Mouse (Mus musculus) Muller cell, postnatal 12 days (primary cell): ENCODE data around the gene Tmco4.

Source experiments
- DNase-seq: peaks from one replicate; pipeline ENCODE4 v3.0.0-alpha.2; 2015; ENCODE audit errors: inconsistent ontology term

Tmco4 gene

DNA sequence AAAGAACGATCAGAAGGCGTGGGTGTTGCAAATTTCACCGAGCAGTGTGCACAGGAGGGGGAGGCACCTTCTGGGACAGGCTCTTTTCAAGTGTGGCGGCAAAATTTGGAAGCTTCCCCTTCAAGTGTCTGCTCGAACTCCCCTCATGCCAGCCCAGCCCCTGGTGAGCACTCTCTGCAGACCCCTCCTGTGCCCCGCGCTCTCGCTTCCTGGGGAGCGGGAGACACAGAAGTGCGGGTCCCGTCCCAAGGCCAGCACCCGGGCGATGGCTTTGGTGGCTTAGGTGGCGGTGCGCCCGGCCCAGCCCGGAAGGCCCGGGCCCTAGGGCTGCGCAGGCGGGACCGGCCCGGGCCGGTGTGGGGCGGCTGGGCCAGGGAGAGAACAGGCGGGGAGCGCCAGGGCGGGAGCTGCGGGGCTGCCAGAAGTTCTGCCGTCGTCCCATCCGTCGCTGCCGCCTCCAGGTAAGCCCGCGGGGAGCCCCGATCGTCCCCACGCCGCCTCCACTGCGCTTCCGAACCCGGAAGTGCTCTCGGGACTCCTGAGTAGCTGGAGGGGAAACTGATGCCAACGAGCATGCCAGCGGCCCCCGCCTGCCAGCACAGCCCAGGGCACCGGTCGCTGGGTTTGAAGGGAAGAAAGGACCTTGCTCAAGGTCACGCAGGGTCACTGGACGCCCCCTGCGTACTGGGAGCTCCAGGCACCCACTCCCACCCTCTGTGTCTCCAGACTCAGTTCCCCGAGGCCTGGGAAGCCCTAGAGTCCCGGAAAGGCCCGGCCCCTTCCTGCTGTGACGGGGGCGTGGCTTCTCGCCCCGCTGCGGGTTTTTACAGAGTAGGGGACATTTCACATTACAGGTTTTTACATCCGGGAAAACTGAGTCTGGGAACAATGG lies at the start of gene Tmco4:
Tmco4 (plus strand) TSS at position 62 of the 892 bp plus-strand sequence.
- peak; percentile 85 for DNase-seq

DNA sequence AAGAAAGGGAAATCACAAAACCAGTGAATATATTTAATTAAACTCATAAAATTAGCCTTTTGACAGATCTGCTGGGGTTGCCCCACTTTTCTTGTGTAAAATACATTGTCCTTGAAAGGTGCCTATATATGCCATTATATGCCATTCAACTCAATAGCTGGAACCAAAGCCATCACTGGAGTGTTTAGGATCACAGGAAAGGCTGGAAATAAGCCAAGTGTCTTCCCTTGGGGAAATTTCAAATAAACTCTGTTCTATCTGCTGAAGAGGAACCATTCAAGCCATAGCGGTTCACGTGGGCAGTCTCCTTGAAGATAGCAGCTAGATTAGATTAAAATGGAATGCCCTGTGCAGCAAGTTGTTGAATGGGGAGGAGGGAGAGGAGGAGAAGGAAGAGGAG lies 47.1 kb upstream of the Tmco4 start:
- no peak for DNase-seq

DNA sequence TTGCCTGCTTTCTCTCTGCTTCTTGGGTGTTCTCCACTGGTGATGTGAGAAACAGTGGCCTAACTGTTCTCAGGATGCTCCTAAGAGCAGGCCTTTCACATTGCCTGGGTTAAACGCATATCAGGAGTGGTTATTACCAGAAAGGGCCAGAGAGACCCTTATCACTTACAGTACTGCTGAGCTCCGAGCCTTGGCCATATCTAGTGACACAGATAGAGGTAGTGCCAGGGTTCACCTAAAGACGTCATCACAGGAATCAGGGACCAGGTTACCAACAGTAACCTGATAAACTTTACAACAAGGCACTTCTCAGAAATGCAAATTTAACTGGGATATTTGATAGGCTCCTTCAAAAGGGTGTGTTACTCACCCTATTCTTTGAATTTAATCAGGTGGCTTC lies 38.8 kb upstream of the Tmco4 start:
- no peak for DNase-seq

DNA sequence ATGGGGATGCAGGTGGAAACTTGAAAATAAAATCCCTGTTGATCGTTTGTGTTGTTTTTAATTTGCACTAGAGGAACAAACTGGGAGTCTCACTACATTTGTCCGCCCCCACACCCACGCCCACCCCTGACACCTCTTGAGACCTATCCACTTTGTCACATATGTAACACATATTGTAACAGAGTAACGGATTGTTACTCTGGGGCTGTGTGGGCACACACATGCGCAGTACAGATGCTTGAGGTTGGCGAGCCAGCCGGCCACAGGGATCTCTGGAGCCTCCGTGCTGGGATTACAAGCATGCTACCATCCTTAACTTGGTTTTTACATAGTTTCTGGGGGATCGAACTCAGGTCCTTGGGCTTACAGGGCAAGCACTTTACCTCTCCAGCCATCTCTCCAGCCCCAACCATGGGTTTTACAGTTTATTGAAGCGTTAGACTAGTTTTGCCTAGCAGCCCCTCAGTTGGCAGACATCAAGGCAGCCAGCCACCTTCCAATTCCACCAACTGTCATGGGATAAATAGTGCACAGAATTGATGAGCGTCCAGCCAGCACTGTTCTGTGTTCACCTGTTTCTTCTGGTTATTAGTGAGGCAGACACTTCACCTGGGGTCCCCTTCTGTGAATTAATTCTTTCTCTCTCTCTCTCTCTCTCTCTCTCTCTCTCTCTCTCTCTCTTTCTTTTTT lies 38.1 kb upstream of the Tmco4 start:
- DNase-seq = no peak

DNA sequence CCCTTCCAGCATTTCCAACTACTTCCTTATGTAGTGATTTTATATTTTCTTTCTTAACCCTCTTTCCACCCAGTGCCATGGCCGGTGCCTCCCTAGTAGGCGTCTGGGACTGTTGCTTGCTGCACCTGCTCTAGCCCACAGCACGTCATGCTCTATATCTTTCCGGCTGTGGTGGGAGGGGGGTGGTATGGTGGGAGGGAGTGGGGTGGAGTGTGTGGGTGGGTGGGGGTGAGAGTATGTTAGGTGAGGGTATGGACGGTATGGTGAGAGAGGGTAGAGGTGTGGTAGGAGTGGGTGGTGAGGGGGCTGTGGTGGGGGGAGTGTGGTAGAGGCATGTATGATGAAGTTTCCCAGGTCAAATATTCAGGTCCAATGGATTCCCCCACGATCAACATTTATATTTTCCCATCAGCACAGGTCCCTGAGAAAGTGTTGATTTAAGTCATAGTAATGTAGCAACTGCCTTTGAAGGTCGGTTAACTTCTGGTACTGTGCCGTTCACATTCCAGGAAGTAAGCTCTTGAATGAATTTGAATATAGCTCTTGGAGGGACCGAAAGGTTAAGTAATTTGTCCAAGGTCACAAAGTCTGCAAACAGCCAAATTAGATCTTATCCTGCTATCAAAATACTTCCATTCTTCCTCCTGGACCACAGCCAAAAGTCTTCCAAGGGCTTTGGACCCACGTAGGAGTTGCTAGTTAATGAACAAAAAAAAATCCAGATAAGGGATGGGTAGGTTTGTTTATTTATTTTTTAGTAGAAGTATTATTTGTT lies 34.0 kb upstream of the Tmco4 start:
- DNase-seq = no peak

DNA sequence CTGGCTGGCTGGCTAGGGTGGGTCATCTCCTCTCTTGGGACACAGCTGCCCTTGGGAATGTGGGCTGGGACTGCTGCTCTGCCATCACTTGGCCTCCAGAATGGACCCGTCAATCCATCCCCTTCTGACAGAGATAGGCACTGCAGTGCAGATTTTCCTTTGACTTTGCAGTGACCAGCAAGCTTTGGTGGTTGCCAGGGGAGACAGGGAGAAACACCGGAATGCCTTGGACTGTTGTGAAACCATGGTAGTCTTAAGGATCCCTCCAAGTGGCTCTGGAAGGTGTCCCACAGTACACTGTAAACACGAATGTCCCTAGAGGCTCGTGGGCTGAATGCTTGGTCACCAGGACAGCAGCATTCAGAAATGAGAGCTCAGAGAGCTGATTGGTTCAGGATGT lies 33.2 kb upstream of the Tmco4 start:
- DNase-seq = no peak

DNA sequence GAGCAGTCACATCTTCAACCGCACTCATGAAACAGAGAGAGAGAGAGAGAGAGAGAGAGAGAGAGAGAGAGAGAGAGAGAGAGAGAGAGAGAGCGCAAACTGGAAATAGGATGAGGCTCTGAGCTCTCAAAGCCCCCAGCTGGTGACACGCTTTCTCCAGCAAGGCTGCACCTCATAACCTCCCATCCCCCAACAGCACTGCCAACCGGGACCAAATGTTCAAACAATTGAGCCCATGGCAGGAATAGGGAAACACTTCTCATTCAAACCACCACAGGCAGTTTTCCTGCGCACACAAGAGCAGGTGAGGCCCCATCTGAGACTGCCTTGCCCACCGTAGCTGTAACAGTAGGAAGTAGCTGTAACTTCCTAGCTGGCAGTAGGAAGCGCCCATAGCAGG lies 31.3 kb upstream of the Tmco4 start:
- DNase-seq = no peak

DNA sequence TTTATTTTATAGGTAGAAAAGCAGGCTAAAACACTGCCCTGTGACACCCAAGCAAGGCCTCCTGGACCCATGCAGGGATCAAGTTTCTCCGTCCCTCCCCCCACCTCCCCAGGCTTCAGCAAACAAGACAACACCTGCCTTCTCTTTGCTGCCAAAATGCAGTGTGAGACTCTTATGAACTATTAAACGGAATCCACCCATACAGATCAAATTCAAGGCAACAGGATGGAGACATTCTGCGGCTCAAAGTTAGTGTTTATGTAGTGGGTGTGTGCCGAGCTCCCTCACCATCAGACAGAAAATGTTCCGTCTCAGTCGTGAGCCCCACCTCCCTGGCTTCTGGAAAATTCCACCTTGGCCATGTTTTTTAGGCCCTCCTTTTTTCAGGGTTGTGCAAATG lies 30.7 kb upstream of the Tmco4 start:
- no peak for DNase-seq

DNA sequence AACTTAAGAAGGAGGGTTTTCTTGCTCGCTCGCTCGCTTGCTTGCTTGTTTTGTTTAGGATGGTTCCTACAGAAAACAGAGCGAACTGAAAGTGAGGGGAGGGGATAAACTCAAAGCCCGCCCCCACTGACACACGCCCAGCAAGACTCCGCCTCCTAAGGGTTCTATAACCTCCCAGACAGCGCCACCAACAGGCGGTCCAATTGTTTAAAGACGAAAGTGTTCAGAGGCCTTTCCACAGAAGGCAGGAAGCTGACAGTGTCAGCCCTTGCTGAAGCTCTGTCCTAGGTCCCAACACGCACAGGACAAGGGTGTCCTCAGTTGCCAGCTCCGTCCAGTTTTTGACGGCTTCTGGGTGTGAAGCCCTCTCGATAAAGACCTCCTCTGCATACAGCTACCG lies 29.0 kb upstream of the Tmco4 start:
- DNase-seq = peak; percentile 57

DNA sequence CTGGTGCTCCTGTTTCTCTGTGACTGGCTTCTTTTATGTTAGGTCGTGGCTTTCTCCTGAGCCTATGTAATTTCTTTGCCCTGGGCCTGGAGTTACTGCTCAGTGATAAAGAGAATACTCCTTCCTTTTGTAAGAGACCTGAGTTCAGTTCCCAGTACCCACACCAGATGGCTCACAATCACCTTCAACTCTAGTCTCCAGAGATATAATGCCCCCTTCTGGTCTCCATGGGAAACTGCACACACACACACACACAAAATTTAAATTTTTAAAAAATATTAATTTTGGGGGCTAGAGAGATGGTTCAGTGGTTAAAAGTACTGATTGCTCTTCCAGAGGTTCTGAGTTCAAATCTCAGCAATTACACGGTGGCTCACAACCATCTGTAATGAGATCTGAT lies 24.4 kb upstream of the Tmco4 start:
- DNase-seq = no peak

DNA sequence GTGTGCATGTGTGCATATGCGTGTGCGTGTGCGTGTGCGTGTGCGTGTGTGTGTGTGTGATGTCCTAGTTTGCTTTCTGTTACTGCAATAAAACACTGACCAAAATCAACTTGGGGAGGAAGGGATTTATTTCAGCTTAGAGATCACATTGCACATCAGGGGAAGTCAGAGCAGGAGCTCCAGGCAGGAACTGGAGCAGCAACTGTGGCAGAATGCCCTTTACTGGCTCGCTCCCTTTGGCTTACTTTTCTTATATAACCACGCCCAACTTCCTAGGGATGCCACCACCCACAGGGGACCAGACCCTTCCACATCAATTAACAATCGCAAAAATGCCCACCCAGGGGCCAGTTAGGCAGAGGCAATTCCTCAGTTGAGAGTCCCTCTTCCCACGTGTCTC lies 14.1 kb upstream of the Tmco4 start:
- DNase-seq = no peak

DNA sequence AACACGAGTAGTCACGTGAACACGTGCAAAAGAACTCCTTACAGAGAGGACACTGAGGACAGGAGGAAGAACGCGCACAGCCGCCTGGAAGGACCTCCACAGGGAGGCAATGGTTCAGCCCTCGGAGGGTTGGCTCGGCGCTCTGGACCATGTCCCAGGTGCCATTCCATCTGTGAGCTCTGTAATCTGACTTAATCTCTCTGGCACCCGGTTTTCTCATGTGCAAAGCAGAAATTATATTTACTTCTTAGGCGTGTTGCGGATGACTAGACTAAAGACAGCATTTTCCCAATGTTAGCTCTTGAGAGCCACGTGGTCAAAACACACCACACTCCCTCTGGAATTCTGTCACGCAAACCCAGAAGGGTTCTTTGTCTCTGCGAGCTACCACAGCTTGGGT lies 13.6 kb upstream of the Tmco4 start:
- no peak for DNase-seq

DNA sequence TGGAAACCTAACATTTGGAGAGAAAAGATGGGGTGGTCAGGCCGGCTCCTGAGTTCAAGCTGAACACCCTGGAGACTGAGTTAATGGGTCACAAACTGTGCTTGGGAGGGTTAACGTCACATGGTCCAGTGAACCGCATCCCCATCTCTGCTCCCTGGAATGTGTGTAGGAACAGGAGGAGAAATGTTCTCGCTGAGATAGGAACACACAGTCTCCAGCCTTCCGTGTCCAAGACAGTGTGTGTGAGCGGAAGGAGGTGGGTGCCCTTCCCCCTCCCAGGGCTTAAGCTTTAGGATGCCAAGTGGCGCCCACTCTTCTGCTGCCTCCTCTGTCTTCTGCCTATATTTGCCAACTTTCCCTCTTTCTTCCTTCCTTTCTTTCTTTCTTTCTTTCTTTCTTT lies 12.8 kb upstream of the Tmco4 start:
- DNase-seq = no peak

DNA sequence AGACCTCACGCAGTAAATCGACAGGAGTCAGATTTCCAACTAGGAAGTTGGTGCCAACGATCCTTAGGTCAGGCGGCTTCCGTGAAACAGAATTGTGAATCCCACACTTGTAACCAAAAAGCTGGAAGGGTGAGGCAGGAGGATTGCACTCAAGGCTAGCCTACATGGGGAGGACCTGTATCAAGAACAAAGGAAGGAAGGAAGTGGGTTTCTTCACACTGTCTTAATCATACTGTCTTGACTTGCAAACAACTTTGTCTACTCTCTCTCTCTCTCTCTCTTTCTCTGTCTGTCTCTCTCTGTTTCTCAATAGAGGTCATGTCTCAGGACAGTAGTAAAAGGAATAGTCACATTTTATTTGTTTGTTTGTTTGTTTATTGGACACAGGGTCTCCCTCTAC lies 10.0 kb upstream of the Tmco4 start:
- DNase-seq = no peak

DNA sequence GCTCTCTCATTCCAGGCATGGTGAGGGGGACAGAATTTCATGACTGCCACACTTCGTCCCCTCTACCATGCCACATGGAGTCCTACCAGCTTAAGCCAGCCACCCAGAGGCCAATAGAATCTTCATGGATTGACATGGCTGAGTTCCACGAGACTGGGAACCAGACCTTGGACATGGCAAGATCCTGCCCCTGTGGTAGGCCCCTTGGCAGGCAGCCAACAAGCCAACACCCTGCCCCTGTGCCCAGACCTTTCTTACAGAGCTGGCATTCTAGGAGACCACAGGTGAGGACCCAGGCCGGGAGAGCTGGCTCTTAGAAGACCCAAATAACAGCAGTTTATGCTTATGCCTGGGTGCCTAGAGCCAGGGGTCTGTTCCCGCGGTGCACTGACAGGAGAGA lies 6.8 kb upstream of the Tmco4 start:
- no peak for DNase-seq

DNA sequence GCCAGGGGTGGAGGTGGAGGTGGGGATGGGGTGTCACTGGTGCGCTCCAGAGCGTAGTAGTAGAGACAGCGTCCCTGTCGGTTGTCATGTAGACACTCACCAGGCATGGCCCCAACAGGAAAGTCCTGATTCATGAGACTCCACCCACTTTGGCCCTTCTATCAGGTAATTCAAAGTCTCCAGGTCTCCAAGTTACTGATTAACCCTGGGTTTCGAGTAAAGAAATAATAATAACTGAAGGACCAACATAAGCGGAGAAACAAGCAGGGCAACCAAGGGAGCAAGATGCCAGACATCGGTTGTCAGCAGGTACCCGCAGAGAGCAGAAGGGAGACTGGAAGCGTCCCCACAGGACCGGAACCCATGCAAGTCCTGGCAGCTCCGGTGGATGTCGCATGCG lies 5.8 kb upstream of the Tmco4 start, which contains the start of gene Rnf186:
Rnf186 (plus strand) TSS at position 247 of the 400 bp plus-strand sequence.
- no peak for DNase-seq

DNA sequence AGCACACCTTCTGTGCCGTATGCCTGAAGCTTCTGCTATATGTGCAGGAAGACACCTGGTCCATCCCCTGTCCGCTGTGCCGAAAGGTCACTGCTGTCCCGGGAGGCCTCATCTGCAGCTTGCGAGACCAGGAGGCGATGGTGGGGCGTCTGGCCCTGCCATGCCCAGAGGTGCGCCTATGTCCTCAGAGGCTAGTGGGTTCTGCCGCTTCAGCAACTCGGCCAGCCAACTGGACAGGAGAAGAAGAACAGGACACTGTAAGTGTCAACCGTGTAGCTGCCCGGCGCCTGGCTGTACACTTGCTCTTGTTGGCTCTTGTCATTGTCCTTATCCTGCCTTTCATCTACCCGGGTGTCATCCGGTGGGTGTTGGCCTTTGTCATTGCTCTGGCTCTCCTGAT lies 5.2 kb upstream of the Tmco4 start:
- no peak for DNase-seq

DNA sequence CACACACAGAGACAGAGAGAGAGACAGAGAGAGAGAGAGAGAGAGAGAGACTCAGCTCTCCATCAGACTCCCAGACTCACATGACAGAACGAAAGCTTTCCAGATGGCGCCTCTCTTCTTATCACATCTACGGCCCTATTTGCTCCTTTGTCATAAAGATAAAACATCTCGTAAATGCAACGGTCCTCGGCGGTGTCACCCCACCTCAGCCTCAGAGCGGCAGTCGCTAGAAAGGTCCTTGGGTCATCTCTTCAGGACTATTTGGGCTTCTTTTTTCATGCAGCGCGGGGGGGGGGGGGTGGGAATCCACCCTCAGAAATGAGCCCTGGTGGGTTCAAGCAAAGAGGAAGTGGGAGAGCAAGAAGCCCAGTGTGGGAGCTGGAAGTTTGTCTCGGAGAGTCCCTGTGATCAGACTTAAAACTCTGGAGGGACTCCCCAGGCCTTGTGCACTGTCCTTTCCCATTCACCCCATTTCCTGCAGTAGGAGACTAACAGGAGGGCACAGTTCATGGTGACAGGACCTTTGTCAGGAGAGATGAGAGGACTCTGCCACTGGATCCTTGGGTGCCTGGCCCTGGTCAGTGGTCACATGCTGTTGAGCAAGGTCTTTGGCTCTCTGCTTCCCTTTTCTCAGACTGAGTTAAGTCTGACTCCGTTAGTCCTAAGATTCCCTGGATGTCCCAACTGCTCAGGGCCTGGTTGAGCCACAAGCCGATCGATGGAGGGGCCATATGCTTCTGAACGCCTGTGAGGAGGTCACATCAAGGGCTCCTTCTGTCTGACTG lies 3.7 kb upstream of the Tmco4 start:
- no peak for DNase-seq

DNA sequence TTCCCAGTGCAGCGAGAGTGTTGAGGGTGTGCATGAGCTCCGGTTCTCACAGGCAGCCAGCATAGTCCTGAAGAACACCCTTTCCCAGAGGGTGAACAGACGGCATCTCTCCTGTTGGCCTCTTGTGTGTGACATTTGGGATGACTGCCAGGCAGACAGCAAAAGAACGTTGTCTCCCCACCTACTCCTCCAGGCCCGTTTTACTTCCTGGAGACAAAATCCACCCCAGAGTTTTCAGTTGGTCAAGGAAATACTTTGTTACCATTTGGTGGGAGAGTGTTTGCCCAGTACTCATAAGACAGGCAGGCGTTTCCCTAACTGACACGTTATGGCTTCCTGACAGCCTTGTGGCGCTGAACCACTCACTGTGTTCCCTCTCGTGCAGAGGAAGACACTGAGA lies 3.0 kb upstream of the Tmco4 start:
- no peak for DNase-seq

DNA sequence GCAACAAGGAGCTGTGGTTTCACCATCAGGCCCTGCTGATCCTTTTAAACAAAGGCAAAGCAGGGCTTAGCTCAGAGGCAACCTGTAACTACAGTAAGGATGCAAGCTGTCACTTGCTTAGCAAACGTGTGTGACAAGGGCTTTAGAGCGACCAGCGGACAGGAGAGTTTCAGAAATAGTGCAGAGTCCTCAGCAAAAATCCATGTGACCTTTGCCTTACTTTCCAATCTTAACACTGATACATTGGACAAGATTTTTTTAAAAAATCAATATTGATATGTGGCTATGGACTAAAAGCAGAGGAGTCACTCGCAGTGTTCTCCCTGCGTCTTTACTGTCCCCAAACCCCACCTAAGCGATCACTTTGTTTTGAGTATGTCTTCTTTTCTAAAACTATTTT lies 1.3 kb upstream of the Tmco4 start:
- DNase-seq = no peak

DNA sequence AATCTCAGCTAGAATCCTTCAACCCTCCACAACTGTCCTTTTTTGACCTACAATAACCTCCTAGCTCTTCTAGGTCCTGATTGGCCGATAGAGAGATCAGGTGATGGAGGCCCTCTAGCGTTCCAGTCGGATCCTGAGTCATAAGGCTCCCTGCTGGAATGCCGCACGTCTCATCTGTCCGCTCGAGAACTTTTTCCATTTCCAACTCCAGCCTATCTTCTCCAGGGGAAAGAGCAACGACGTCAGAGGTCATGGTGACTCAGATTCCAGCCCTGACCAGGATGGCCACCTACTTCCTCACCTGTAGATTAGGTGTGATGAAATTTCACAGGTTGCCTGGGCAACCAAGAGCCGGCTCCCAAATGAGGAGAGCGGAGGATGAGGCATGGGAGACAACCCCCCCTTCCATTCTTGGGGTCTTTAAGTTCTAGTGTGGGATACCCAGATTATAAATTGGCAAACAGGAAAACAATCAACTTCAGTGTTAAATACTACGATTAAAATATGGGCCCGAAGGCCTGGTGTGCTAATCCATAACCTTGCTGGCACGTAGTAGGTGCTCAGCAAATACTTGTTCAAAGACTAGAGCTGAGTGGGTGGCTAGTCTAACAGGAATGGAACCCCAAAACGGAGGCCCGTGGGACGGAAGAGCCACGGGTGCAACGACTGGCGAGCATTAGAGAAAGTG lies 405 bp upstream of the Tmco4 start:
- DNase-seq = peak; percentile 84
